In genomic region chr7:79534819-79535218, GRCm38 (mm10) we compare ENCODE assay signal across 13 mouse cellular contexts.
DNase-seq lines count a peak whose midpoint lies in the region; ATAC-seq and TF ChIP-seq lines count a peak whose summit lies in the region.
"Had no signal": no experiment of that assay in that cellular context is flagged by ENCODE, and none has a peak within 500 bp of the region (broad histone marks: within the 10 kb centered on the region; RNA-seq: fewer than 3 reads in every experiment).

No protein-coding gene starts in this region.

- peaks cover 30% of the 10 kb centered on the region for H3K36me3 ChIP-seq in forebrain, embryonic 15.5 days
- H3K36me3 ChIP-seq in midbrain, embryonic 10.5 days = peaks cover 9% of the 10 kb centered on the region; the same call in 1 of the 2 replicates
- H3K36me3 ChIP-seq in neural tube, embryonic 15.5 days = no peaks in the 10 kb centered on the region

- peak overlapping the region; percentile 76; the same call in 1 of the 2 replicates for H3K4me3 ChIP-seq in layer of hippocampus, adult 2 months
- peak overlapping the region; percentile 64 for H3K4me3 ChIP-seq in forebrain, embryonic 15.5 days
- H3K4me3 ChIP-seq in midbrain, embryonic 10.5 days = peak overlapping the region; percentile 58
- peak overlapping the region; percentile 50 for H3K4me3 ChIP-seq in neural tube, embryonic 15.5 days (replicated peaks)

- peaks cover 88% of the 10 kb centered on the region for H3K4me1 ChIP-seq in forebrain, embryonic 15.5 days
- peaks cover 71% of the 10 kb centered on the region for H3K4me1 ChIP-seq in midbrain, embryonic 10.5 days
- peaks cover 55% of the 10 kb centered on the region for H3K4me1 ChIP-seq in neural tube, embryonic 15.5 days

- under 1% methylated on average over 7 of the region's 7 CpGs for WGBS in forebrain, embryonic 15.5 days
- 6% methylated on average over 7 of the region's 7 CpGs for WGBS in midbrain, embryonic 10.5 days
- WGBS in neural tube, embryonic 15.5 days = 8% methylated on average over 7 of the region's 7 CpGs

- TF ChIP-seq CTCF in layer of hippocampus, adult 2 months (conservative IDR thresholded peaks at IDR 0.05) = no peak

- ATAC-seq in forebrain, embryonic 15.5 days (replicated peaks) = peak; percentile 29
- peak; percentile 1; the same call in 1 of the 2 replicates for ATAC-seq in neural tube, embryonic 15.5 days (ENCODE audit: low FRiP score)

- H3K9ac ChIP-seq in forebrain, embryonic 15.5 days (replicated peaks) = peak overlapping the region; percentile 88
- peak overlapping the region; percentile 61; the same call in 1 of the 2 replicates for H3K9ac ChIP-seq in neural tube, embryonic 15.5 days (replicated peaks)
- H3K9ac ChIP-seq: liver, embryonic 14.5 days had no signal

- peak overlapping the region; percentile 93 for H3K27ac ChIP-seq in layer of hippocampus, adult 2 months
- peak overlapping the region; percentile 100 for H3K27ac ChIP-seq in forebrain, embryonic 15.5 days (replicated peaks)
- peak overlapping the region; percentile 89 for H3K27ac ChIP-seq in midbrain, embryonic 10.5 days (replicated peaks)
- peak overlapping the region; percentile 86 for H3K27ac ChIP-seq in neural tube, embryonic 15.5 days (replicated peaks)
- H3K27ac ChIP-seq: liver, embryonic 14.5 days; macrophage had no signal

- peak overlapping the region; percentile 82 for H3K4me2 ChIP-seq in forebrain, embryonic 15.5 days (replicated peaks)
- H3K4me2 ChIP-seq in neural tube, embryonic 15.5 days = peak overlapping the region; percentile 85

- no peak for DNase-seq in layer of hippocampus, adult 2 months (ENCODE audit: low spot score in 2 of 2)
- DNase-seq in layer of hippocampus, postnatal 25 days (ENCODE audit: extremely low spot score in 1 of 2, low spot score in 1 of 2) = no peak
- no peak for DNase-seq in midbrain, embryonic 10.5 days (ENCODE audit: low spot score)
- no peak for DNase-seq in cerebellum, adult 11 months
- no peak for DNase-seq in lung, adult 18-20 months
- DNase-seq in heart, adult 11 months = no peak
- DNase-seq: gastrocnemius, postnatal 36 days; heart, postnatal 14 days; kidney, postnatal 10 days had no signal

- H3K9me3 ChIP-seq in forebrain, embryonic 15.5 days = no peaks in the 10 kb centered on the region
- no peaks in the 10 kb centered on the region for H3K9me3 ChIP-seq in midbrain, embryonic 10.5 days (replicated peaks)
- no peaks in the 10 kb centered on the region for H3K9me3 ChIP-seq in neural tube, embryonic 15.5 days (replicated peaks)

- no peaks in the 10 kb centered on the region for H3K27me3 ChIP-seq in forebrain, embryonic 15.5 days
- H3K27me3 ChIP-seq in midbrain, embryonic 10.5 days (ENCODE audit: low read depth, poor library complexity, severe bottlenecking) = peaks cover 100% of the 10 kb centered on the region
- peaks cover 12% of the 10 kb centered on the region; the same call in 1 of the 2 replicates for H3K27me3 ChIP-seq in neural tube, embryonic 15.5 days (replicated peaks)
